Comparison of ENCODE assay signal across 21 mouse cellular contexts in genomic region chr14:24850491-24850890, GRCm38 (mm10).
DNase-seq lines count a peak whose midpoint lies in the region; ATAC-seq and TF ChIP-seq lines count a peak whose summit lies in the region.
"Had no signal": no experiment of that assay in that cellular context is flagged by ENCODE, and none has a peak within 500 bp of the region (broad histone marks: within the 10 kb centered on the region; RNA-seq: fewer than 3 reads in every experiment).

No protein-coding gene starts in this region.

- TF ChIP-seq POLR2A in limb, embryonic 14.5 days (IDR thresholded peaks at IDR 0.05; ENCODE audit: borderline replicate concordance, extremely low read depth, insufficient read depth, insufficient read length): no peak

- no peaks in the 10 kb centered on the region for H3K27me3 ChIP-seq in hindbrain, embryonic 16.5 days (replicated peaks; ENCODE audit: control insufficient read depth, insufficient read depth, low read length)
- H3K27me3 ChIP-seq in hindbrain, embryonic 13.5 days: no peaks in the 10 kb centered on the region
- H3K27me3 ChIP-seq in midbrain, postnatal 0 days (ENCODE audit: insufficient read depth, low read length): no peaks in the 10 kb centered on the region
- H3K27me3 ChIP-seq in midbrain, embryonic 13.5 days: peaks cover 4% of the 10 kb centered on the region; the same call in 1 of the 2 replicates
- H3K27me3 ChIP-seq in limb, embryonic 14.5 days (ENCODE audit: control insufficient read depth, insufficient read depth, low read length): no peaks in the 10 kb centered on the region
- H3K27me3 ChIP-seq: embryonic facial prominence, embryonic 15.5 days; heart, embryonic 13.5 days; liver, embryonic 15.5 days; stomach, embryonic 15.5 days had no signal

- H3K9me3 ChIP-seq in hindbrain, embryonic 16.5 days (ENCODE audit: control insufficient read depth, low read length): no peaks in the 10 kb centered on the region
- H3K9me3 ChIP-seq in hindbrain, embryonic 13.5 days: no peaks in the 10 kb centered on the region
- no peaks in the 10 kb centered on the region for H3K9me3 ChIP-seq in midbrain, postnatal 0 days (ENCODE audit: low read length)
- no peaks in the 10 kb centered on the region for H3K9me3 ChIP-seq in midbrain, embryonic 13.5 days
- H3K9me3 ChIP-seq in limb, embryonic 14.5 days (ENCODE audit: control insufficient read depth, low read length): no peaks in the 10 kb centered on the region
- H3K9me3 ChIP-seq: embryonic facial prominence, embryonic 15.5 days; heart, embryonic 13.5 days; liver, embryonic 15.5 days; stomach, embryonic 15.5 days had no signal

- no peak overlapping the region for H3K4me2 ChIP-seq in hindbrain, embryonic 16.5 days (ENCODE audit: low read length)
- no peak overlapping the region for H3K4me2 ChIP-seq in hindbrain, embryonic 13.5 days
- H3K4me2 ChIP-seq in midbrain, postnatal 0 days (ENCODE audit: low read depth, low read length, poor library complexity, severe bottlenecking): no peak overlapping the region
- no peak overlapping the region for H3K4me2 ChIP-seq in midbrain, embryonic 13.5 days (replicated peaks)
- H3K4me2 ChIP-seq in limb, embryonic 14.5 days (replicated peaks; ENCODE audit: low read depth, low read length, severe bottlenecking): no peak overlapping the region
- H3K4me2 ChIP-seq: embryonic facial prominence, embryonic 15.5 days; heart, embryonic 13.5 days; liver, embryonic 15.5 days; stomach, embryonic 15.5 days had no signal

- intact Hi-C loops in gastrocnemius, postnatal 36 days (cut with DNase I): no loop called here

- no peak overlapping the region for H3K27ac ChIP-seq in hindbrain, embryonic 16.5 days (ENCODE audit: low read depth, low read length)
- no peak overlapping the region for H3K27ac ChIP-seq in hindbrain, embryonic 13.5 days
- H3K27ac ChIP-seq in midbrain, postnatal 0 days (ENCODE audit: low read depth, low read length): no peak overlapping the region
- H3K27ac ChIP-seq in midbrain, embryonic 13.5 days: no peak overlapping the region
- peak overlapping the region; percentile 59; the same call in 1 of the 2 replicates for H3K27ac ChIP-seq in limb, embryonic 14.5 days (replicated peaks; ENCODE audit: low read depth, low read length)
- H3K27ac ChIP-seq: embryonic facial prominence, embryonic 15.5 days; gastrocnemius, adult 2 months; heart, embryonic 13.5 days; left cerebral cortex, adult 2 months; liver, embryonic 15.5 days; stomach, embryonic 15.5 days had no signal

- H3K9ac ChIP-seq in hindbrain, embryonic 16.5 days (ENCODE audit: low read depth, low read length): no peak overlapping the region
- H3K9ac ChIP-seq in hindbrain, embryonic 13.5 days: no peak overlapping the region
- no peak overlapping the region for H3K9ac ChIP-seq in midbrain, postnatal 0 days (replicated peaks; ENCODE audit: low read length, poor library complexity, severe bottlenecking)
- H3K9ac ChIP-seq in midbrain, embryonic 13.5 days (replicated peaks): no peak overlapping the region
- no peak overlapping the region for H3K9ac ChIP-seq in limb, embryonic 14.5 days (ENCODE audit: low read depth, low read length, severe bottlenecking)
- H3K9ac ChIP-seq: embryonic facial prominence, embryonic 15.5 days; heart, embryonic 13.5 days; liver, embryonic 15.5 days; stomach, embryonic 15.5 days had no signal

- TF ChIP-seq CTCF in midbrain, postnatal 0 days (IDR thresholded peaks at IDR 0.05): peak; percentile 21; the same call in 1 of the 2 replicates

- WGBS in hindbrain, embryonic 16.5 days: 11% methylated on average over 1 of the region's 1 CpGs
- WGBS in hindbrain, embryonic 13.5 days: 14% methylated on average over 1 of the region's 1 CpGs
- 37% methylated on average over 1 of the region's 1 CpGs for WGBS in midbrain, postnatal 0 days
- 3% methylated on average over 1 of the region's 1 CpGs for WGBS in midbrain, embryonic 13.5 days
- 20% methylated on average over 1 of the region's 1 CpGs for WGBS in limb, embryonic 14.5 days

- no peaks in the 10 kb centered on the region for H3K36me3 ChIP-seq in hindbrain, embryonic 16.5 days (ENCODE audit: control insufficient read depth, insufficient read depth, low read length)
- H3K36me3 ChIP-seq in hindbrain, embryonic 13.5 days: no peaks in the 10 kb centered on the region
- H3K36me3 ChIP-seq in midbrain, postnatal 0 days (ENCODE audit: insufficient read depth, low read length): no peaks in the 10 kb centered on the region
- H3K36me3 ChIP-seq in midbrain, embryonic 13.5 days: no peaks in the 10 kb centered on the region
- H3K36me3 ChIP-seq in limb, embryonic 14.5 days (ENCODE audit: control insufficient read depth, insufficient read depth, low read length): no peaks in the 10 kb centered on the region
- H3K36me3 ChIP-seq: embryonic facial prominence, embryonic 15.5 days; heart, embryonic 13.5 days; liver, embryonic 15.5 days; stomach, embryonic 15.5 days had no signal

- peak; percentile 61; the same call in 1 of the 2 replicates for ATAC-seq in hindbrain, embryonic 16.5 days
- ATAC-seq in hindbrain, embryonic 13.5 days (ENCODE audit: low FRiP score): no peak
- ATAC-seq in midbrain, postnatal 0 days (ENCODE audit: low FRiP score): no peak
- ATAC-seq in midbrain, embryonic 13.5 days: no peak
- peak; percentile 53; the same call in 1 of the 2 replicates for ATAC-seq in limb, embryonic 14.5 days (ENCODE audit: low FRiP score, low read depth)

- no peaks in the 10 kb centered on the region for H3K4me1 ChIP-seq in hindbrain, embryonic 16.5 days (ENCODE audit: control insufficient read depth, insufficient read depth, low read depth, low read length)
- H3K4me1 ChIP-seq in hindbrain, embryonic 13.5 days (replicated peaks): peaks cover 11% of the 10 kb centered on the region; the same call in 1 of the 2 replicates
- H3K4me1 ChIP-seq in midbrain, postnatal 0 days (ENCODE audit: insufficient read depth, low read length): no peaks in the 10 kb centered on the region
- peaks cover 4% of the 10 kb centered on the region; the same call in 1 of the 2 replicates for H3K4me1 ChIP-seq in midbrain, embryonic 13.5 days (replicated peaks)
- peaks cover 14% of the 10 kb centered on the region for H3K4me1 ChIP-seq in limb, embryonic 14.5 days (ENCODE audit: control insufficient read depth, insufficient read depth, low read length)
- H3K4me1 ChIP-seq: embryonic facial prominence, embryonic 15.5 days; liver, embryonic 15.5 days; stomach, embryonic 15.5 days had no signal

- peak; percentile 56 for DNase-seq in midbrain, postnatal 0 days (ENCODE audit: low spot score)
- DNase-seq in limb, embryonic 14.5 days (ENCODE audit: low spot score): no peak
- DNase-seq in gastrocnemius, postnatal 36 days: no peak
- DNase-seq in natural killer cell, adult 2 months (ENCODE audit: low spot score in 2 of 2): no peak
- DNase-seq: adrenal gland, postnatal 36 days; cerebellum, adult 2 months; gastrocnemius, adult 2 months; heart, adult 18-20 months; kidney, postnatal 4 days; layer of hippocampus, adult 9-11 months; left cerebral cortex, postnatal 4 days; lung, postnatal 14 days; right cerebral cortex, postnatal 14 days had no signal

- H3K4me3 ChIP-seq in hindbrain, embryonic 16.5 days (ENCODE audit: low read length): no peak overlapping the region
- H3K4me3 ChIP-seq in hindbrain, embryonic 13.5 days: no peak overlapping the region
- no peak overlapping the region for H3K4me3 ChIP-seq in midbrain, postnatal 0 days (ENCODE audit: low read depth, low read length)
- no peak overlapping the region for H3K4me3 ChIP-seq in midbrain, embryonic 13.5 days (replicated peaks)
- no peak overlapping the region for H3K4me3 ChIP-seq in limb, embryonic 14.5 days (replicated peaks; ENCODE audit: low read length)
- H3K4me3 ChIP-seq: embryonic facial prominence, embryonic 15.5 days; gastrocnemius, adult 2 months; heart, embryonic 13.5 days; left cerebral cortex, adult 2 months; liver, embryonic 15.5 days; stomach, embryonic 15.5 days had no signal

Comparison
In these comparisons a context has a peak if more than half of its experiments do, and no peak if none do; other contexts are left out.
1. ATAC-seq: peak in hindbrain, embryonic 16.5 days (single experiment) and limb, embryonic 14.5 days (single experiment); none in hindbrain, embryonic 13.5 days (single experiment), midbrain, postnatal 0 days (single experiment) and midbrain, embryonic 13.5 days (single experiment).